Mouse (Mus musculus): Measurements from ENCODE around the gene Rgs6.
A peak's percentile ranks its signal among the peaks of the same experiment; 100 is the strongest.

Rgs6 gene

DNA sequence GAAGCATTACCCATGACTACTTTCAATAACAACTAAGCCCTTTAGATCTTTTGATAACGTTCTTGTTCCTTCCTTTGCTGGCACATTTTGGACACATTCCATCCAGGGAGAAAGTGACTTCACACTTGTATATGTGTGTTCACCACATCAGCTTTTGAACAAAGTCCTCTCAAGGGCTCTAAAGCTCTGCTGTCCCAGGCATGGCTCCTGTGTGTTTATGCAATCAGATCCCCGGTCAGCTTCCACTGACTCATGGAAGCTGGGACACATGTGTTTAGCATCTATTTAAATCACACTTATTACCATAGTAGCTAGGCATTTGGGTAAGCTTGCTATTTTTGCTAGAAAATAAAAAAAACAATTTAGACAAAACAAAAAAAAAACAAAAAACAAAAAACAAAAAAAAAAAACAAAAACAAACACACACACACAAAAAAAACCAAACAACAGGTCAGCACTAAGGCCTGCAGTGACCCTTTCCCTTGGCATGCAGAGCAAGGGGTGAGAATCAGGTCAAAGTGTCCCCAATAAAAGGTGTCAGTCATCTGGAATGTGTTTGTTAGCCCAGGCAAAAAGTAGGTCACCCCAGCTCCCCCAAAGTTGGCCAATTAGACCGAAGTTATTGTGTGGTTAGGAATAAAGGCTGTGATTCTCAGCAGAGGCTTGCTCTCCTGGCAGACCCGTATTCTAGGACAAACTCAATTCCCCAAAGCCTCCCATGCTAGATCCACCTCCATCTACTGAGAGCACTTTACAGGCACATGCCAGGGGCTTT, 267.4 kb downstream of the Rgs6 start:
- DNase-seq (ENCODE audit: low spot score in 2 of 2): no peak

DNA sequence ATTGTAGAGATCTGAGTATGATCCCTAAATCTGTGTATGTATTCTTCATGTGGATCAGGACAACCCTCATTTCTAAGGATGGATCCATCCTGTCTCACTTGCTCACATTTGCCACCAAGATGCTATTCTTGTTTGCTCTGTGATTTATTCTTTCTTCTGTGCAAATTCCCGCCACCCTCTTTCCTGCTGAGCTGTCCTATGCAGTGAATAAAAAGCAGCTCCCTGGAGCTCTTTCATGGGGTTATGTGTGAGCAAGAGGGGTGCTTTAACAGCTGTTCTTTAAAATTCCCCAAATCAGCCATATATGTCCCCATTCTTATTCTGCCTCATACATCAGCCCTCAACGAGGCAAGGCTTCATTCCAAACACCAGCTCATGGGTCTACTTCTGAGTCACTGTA, 277.6 kb downstream of the Rgs6 start:
- no peak for DNase-seq (ENCODE audit: low spot score in 2 of 2)

DNA sequence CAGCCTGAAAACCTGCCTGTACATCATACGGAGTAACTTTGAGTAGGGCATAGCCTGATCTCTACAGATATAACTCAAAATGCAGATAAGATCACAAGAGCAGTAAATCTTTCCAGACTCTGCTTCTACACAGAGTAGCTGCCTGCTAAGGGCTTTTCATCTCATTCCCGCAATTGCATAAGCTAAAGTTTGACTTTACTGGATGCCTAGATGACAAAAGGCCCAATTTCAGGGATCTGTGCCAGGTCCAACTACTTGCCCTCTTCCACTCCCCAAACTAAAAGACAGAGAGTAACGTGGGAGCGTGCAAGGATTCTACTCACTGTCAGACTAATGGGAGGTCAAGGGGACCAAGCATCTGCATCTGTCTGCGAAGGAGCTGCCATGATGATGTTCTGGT, 292.6 kb downstream of the Rgs6 start:
- no peak for DNase-seq (ENCODE audit: low spot score in 2 of 2)

DNA sequence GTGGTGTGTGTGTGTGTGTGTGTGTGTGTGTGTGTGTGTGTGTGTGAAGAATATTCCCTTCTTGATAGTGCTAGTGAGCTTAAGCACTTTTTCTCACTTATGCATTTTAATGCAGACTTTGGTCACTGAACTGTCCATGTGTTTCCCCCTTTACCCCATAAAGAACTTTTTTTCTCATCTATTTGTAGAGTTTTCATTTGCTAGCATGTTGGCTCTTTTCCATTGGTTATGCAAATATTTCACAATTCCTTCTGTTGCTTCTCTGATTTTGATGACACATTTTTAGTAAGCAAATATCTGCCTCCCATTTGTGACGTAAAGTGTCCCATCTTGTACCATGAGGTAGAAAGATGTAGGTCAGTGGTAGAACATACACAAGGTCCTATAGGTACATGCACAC, 295.0 kb downstream of the Rgs6 start:
- no peak for DNase-seq (ENCODE audit: low spot score in 2 of 2)

DNA sequence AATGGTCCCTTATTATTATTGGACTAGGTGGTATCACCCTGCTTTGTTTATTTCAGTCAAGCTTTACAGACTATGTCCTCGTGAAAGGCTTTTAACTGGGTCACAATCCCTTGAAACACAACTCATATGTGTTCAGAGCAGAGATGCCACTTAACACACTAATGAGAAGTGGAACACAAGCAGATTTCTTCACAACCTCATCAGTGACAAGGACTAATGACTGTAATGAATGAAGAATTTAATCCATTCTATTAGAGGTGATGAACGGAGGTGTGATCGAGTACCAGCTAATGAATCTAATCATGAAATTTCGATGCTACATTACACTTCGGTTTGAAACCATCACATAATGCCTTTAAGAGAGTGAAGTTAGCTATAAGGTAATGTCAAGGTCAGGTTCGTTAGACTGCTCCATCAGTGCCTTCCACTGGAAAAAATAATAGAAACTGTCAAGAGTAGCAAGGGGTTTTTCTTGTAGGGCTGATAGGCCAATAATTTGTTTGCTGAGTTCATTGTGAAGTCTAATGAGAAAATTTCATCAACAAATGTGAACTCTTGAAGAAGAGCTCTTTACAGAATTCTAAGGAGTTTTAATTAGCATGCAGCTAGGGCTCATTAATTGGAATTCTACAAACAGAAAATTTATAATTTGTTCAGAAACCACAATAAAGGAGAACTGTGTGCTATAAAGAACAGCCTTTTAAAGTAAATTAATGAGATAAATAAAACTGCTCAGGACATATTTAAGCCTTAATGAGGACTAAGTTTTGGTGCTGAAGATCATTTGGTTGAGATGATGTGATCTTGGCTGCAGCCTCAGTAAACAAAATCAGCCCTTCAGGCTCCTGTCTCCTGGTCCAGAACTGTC, 307.1 kb downstream of the Rgs6 start:
- DNase-seq (ENCODE audit: low spot score in 2 of 2): no peak

DNA sequence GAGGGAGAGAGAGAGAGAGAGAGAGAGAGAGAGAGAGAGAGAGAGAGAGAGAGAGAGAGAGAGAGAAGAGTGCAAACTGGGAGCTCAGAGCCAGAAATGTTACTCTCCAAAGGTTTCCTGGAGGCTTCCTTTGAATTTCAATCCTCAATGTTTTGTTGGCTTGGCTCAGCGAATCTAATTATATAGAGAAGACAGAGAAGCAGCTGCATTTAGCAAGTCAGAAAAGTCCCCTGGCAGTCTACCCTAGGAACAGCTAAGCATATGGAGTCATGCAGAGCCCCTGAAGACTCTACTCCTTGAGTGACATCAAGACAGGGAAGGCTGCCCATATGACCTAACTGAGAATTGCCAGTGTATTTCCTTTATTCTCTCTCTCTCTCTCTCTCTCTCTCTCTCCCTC, 317.7 kb downstream of the Rgs6 start:
- DNase-seq (ENCODE audit: low spot score in 2 of 2): no peak

DNA sequence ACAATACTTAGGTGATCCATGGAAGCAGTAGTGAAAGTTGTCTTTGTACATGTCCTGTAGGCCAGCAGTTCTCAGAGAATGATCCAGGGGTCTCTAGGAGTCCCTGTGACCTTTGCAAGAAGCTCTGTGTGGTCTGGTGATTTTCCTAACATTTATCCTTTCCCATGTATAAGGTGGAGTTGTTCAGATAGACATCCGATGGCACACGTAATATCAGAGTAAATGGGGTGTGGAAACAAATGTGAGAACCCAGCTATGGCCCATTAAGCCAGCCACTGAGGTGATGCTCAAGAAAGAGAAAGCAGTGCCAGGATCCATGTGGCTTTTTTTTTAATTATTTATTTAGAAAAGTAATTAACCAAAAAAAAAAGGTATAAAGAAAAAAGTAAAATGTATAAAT, 322.8 kb downstream of the Rgs6 start:
- no peak for DNase-seq (ENCODE audit: low spot score in 2 of 2)

DNA sequence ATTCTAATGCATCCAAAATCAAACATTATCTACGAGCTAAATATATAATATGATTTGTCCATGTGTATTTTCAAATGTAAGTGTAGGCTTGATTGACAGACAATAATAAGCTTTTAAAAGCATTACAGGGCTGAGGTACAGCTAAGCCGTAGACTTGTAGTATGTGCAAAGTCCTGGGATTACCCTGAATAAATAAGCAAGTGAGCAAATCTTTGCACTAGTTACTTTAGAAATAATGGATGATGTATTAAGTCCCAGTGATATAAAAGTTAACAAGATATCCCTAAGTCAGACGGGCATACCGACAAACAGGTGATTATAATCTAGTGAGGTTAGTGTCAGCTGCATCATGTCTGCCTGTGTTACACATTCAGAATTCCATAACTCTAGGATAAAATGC, 326.0 kb downstream of the Rgs6 start:
- no peak for DNase-seq (ENCODE audit: low spot score in 2 of 2)

DNA sequence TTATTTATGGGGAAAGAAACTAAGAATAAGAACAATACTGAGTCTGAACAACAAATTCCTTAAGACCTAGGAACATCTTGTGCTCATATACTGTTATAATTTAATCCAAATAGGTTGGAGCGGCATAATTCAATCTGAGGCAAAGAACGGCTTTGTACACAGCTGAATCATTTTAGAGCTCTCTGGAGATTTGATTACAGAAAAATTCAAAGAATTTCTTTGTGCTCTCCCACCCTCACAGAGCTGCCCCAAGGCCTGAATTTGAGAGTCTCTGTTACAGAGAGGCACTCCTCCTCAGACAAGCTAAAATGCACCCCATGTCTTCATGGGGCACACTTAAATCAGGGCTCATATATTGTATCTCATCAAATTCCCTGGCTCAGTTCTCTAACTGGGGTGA, 332.1 kb downstream of the Rgs6 start:
- DNase-seq (ENCODE audit: low spot score in 2 of 2): no peak

DNA sequence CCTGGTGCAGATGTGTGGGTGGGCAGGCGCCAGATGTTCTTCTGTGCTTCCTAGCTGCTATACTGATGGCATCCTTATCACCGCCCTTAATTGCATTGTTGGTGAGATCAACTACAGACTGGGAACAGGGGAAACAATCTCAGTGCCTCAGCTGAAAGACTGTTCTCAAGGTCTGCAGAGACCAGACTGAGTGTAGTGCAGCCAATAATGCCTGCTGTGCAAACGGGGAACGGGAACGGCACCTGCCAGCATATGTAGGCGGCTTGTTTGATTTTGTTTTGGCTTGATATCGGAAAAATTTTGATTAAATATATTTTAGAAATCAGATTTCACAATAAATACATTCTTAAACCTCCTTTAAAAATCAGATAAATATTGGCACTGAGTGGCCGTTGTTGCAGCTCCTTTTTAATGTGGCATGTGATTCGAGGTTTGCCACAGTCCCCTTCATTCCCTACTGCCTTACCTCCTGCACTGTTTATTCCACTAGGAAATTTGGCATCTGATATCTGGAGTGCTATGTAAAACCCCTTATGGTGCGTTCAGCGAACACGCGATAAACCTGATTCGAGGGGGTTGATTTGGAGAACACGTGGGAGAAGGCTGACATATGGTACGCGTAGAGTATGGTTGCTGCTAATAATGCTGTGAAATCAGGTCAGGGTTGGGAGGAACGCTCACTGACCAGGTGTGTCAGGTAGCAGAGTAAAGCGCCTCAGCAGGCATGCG, 333.4 kb downstream of the Rgs6 start:
- DNase-seq (ENCODE audit: low spot score in 2 of 2): no peak

DNA sequence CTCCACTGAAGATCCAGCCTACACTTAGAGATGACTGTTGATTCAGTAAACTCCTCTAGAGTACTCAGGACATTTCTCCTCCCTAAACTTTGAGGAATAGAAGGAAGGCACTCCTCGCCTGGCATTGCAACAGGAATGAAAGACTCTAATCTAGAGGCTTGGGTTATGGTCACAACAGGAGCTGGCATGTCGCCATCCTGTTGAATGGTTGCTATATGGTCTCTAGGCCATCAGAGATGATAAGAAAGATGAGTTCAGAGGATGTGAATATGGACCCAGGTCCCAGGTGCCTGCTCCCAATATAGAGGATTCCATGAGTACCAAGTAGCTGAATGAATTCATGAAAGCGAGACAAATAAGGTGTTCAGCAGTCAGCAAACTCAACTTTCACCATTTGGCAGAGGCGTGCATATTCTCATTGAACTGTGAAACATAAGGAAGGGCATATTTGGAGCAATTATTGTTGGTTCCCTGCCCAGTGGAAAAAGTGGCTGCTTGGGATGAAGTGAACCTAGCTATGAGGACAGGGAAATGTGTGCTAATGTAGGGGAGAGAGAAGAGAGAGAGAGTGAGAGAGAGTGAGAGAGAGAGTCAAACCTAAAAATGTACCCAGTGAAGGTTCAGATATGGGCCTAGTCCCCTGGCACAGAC, 334.9 kb downstream of the Rgs6 start:
- no peak for DNase-seq (ENCODE audit: low spot score in 2 of 2)

DNA sequence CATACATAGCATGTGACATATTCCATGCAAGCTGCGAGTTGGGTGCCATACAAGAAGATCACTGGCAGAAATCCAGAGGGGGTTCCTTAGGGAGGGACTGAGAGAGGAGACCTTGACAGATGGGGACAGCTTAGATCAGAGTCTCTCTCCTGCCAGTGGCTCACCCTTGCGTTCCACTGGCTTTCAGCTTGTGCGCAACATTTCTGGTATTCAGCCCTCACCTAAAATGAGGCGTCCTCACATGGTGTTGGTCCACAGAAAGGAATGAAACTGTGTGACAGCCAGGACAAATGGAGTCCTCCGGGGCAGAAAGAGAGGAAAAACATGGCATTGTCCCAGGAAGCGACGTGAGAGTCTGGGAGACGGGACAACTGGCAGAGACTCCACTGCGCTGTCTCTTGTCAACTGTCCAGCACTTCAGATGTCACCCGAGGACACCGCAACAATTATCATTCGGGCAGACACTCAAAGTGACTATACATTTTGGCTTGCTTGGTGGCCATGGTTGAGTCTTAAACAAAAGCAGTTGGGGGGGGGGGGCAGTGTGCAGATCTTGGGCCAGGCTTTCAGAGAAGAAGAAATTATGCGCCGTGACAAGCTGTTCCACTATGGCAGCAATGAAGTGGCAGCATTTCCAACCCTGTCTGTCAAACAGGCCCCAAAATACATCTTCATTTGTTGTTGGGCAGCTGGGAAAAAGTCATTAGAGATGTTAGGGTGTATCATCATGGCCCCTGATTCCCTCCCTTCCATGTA, 344.8 kb downstream of the Rgs6 start:
- DNase-seq (ENCODE audit: low spot score in 2 of 2): no peak

DNA sequence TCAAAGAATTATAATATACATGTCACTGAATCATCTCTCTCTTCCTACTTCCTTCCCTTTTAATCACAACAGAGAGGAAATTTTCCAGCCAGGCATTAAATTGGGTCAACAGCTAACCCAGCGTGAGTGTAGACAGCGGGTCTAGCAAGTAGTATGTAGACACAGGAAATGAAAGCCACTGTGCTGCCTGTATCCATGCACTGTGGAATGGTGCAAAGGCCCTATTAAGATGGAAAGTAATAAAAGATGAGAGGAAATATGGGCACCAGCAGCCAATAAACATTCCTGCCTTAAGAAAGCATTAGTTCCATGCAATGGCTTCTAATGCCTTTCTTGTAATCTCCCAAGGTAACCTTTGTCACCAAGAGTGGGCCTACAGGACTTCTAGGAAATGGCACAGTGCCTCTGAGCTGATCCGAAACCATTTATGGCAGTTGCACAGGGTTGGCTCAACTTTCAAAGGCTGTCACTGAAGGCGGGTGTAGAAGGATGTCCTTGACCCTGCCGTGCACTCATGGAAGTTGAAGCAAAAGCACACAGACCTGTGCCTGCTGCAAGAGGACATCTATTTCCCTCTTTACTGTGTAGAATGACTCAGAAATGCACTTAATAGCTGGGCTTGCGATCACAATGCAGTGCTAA, 347.1 kb downstream of the Rgs6 start:
- no peak for DNase-seq (ENCODE audit: low spot score in 2 of 2)

DNA sequence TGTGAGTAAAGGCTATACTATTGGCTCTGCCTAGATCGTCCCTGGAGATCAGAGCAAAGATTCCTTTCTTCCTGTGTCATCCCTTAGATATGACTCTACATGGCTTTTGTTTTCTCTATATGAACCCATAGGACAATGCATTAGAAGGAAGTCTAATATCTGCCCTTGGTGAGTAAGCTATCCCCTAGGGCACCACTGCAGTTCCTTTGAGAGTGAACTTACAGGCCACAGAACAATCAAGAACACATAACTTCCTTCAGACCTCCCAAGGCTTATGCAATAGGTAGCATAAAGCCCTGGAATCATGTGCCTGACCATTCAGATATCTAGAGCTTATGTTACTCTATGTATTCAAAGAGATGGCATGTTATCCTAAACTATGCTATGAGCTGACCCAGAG, 347.7 kb downstream of the Rgs6 start:
- DNase-seq (ENCODE audit: low spot score in 2 of 2): no peak

DNA sequence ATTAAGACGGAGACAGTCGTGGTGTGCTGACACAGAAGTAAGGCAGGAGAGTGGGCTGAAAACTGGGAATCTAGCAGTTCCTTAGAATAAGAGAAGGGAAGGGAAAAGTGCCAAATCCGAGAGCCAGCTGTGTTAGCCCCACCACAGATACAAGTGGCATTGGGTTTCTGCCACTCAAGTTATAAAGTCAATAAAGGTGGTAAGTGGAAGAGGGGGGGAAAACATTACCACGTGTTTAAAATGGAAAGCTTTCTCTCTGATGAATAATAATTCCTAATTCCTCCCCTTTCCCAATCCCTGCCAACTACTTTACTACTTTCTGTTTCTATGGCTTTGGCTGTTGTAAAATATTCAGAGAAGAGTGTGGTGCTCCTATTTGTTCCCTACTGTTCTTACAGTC, 352.4 kb downstream of the Rgs6 start:
- no peak for DNase-seq (ENCODE audit: low spot score in 2 of 2)

DNA sequence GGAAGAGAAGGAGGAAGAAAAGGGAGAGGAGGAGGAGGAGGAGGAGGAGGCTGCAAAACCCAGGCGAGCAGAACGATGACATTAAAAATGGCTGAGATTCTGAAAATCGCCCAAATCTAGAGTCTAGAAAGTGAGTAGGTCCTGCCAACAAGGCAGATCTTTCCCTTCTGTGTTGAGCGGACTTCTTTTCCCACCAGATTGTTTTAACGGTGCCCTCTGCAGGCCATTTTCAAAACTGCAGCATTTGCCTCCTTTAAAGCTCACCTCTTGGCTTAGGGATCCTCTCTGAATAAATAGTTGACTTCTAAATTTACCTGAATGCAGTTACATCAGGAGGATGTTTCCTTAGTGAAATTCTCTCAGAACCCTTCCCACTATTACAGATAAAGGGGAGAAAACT, 358.4 kb downstream of the Rgs6 start:
- DNase-seq (ENCODE audit: low spot score in 2 of 2): peak in 1 of 2 experiments; percentile 17

DNA sequence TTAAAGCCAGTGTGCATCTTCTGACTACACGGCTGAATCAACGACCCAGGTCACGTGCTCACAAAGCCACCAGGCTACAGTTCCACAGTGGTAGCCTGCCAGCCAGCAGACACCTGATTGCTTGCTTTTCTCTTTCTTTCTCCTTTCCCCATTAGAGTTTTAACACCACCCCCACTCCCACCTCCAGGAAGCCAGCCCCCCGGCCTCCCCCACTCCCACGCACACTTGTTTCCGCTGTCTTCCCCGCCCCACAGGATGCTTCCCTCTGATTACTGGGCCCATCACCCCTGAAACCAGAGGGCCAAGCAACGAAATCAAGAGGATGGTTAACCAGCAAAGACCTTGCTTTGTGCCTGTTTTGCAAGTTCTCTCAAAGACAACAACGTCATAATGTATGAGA, 373.0 kb downstream of the Rgs6 start:
- DNase-seq (ENCODE audit: low spot score in 2 of 2): peak in 1 of 2 experiments; percentile 11

DNA sequence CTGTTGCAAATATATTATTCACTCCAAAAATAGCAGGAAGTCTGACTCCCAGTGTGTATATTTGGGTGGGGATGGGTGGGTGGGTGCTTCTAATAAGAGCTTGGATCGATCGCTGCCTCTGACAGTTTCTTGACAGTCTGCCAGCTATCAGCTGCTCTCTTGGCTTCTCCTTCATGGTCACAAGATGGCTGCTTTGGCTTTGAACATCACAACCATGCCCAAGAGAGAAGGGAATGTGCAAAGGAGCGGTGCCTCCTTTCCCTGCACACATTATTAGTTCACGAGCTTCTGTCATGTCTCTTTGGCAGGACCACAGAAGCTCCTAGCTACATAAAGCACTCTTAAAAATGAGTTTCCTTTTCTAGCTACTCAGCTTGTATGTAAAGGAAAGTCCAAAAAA, 373.8 kb downstream of the Rgs6 start:
- DNase-seq (ENCODE audit: low spot score in 2 of 2): no peak

DNA sequence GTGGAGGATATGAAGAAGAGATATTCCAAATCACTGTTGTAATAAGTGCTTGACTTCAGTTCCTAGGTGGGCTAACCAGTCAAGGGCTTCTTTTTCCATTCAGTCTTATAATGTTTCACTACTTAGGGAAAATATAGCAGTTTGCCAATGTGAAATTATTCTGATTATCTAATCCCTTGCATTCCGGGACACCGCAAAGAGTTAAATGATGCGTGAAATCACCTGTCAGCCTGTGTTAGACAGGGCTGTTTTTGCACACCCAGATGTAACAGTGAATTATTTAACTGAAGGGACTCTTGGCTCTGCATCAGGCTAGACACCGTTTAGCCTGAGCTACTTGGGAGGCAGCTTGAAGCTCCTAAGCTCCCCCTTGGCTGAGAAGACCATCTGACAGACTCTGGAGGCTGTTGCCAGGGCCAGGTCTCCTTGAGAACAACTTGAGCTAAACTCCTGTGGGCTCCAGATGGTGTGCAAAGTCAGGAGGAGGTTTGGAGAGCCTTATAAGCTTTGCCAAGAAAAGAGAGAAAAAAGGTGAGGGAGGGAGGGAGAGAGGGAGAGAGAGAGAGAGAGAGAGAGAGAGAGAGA, 382.5 kb downstream of the Rgs6 start:
- no peak for DNase-seq (ENCODE audit: low spot score in 2 of 2)

DNA sequence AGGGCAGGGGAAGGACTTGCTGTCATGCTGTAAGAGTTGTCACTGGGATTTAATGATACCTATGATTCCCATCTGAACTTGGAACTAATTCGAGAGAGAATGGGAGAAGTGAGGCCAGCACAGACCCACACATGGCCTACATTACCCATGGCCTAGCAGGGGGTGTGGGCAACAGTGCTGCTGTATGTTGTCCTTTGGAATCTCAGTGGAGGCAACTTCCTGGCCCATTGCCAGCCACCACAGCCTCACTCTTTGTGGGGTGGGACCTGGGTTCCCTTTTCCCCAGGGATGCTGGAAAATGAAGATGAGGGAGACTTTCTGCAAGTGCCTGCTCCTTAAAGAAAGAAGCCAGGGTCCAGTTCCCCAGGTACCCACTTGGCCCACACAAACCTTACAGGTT, 383.1 kb downstream of the Rgs6 start:
- no peak for DNase-seq (ENCODE audit: low spot score in 2 of 2)

All from spleen, postnatal 36 days (tissue).